Mouse (Mus musculus) embryonic fibroblast, embryonic 13.5 days (primary cell): Measurements from ENCODE around the gene Sec16a. TPM values are rescaled to one million over a fixed set of nuclear protein-coding genes. Genes with fewer than 3 reads are reported as not detected.

Experiments
- H3K27ac ChIP-seq: 2 replicates; pipeline ENCODE4 v1.5.1; 2012; ENCODE audit warnings: low read length, control low read depth, inconsistent platforms; ENCODE audit not compliant: insufficient read depth
- H3K4me1 ChIP-seq: 2 replicates; pipeline ENCODE4 v1.6.1; 2011; ENCODE audit warnings: low read length; ENCODE audit not compliant: control insufficient read depth, insufficient read depth
- H3K4me3 ChIP-seq: 2 replicates; pipeline ENCODE4 v1.5.1; 2011; ENCODE audit warnings: mild to moderate bottlenecking, control low read depth, low read length; ENCODE audit not compliant: insufficient read depth
- CTCF ChIP-seq: IDR thresholded peaks from 2 replicates; pipeline ENCODE4 v1.5.1; 2011; ENCODE audit warnings: mild to moderate bottlenecking, control low read depth, low read length, moderate library complexity, borderline replicate concordance; ENCODE audit not compliant: insufficient read depth
- POLR2A ChIP-seq: IDR thresholded peaks from 2 replicates; pipeline ENCODE4 v1.6.1; 2011; ENCODE audit warnings: low read depth, mild to moderate bottlenecking, control low read depth, low read length, moderate library complexity
- polyA plus RNA-seq: library from polyadenylated mRNA; stranded (reverse); fragments of >200 nt; gene quantifications from 2 replicates; pipeline ENCODE4 v1.2.4, GENCODE M21; 2011; ENCODE audit warnings: low read depth; ENCODE audit not compliant: missing spikeins, insufficient read length

Gene Sec16a
- polyA plus RNA-seq, 1 experiment, result 59.4 TPM

GRCm38 (mm10) chr2:26380131-26380771 is 64.8 kb downstream of the Sec16a start, which contains the start of gene Snapc4:
TSS of gene Snapc4 (minus strand) at chr2:26380653.
- Histone ChIP-seq H3K27ac (no peak within 1 kb of the TSS), H3K4me3 (peak within 1 kb of the TSS; percentile 74), H3K4me1 (no peaks in the 10 kb centered on the region)
- peak; percentile 78 for TF ChIP-seq POLR2A
- no peak for TF ChIP-seq CTCF

- no peak overlapping the region for H3K4me3 ChIP-seq
- H3K27ac ChIP-seq, result no peak overlapping the region
- TF ChIP-seq POLR2A (no peak), CTCF (no peak)
- H3K4me1 ChIP-seq, result peaks cover 9% of the 10 kb centered on the region
Measured at GRCm38 (mm10) chr2:26372396-26372795, 72.6 kb downstream of the Sec16a start.

DNA sequence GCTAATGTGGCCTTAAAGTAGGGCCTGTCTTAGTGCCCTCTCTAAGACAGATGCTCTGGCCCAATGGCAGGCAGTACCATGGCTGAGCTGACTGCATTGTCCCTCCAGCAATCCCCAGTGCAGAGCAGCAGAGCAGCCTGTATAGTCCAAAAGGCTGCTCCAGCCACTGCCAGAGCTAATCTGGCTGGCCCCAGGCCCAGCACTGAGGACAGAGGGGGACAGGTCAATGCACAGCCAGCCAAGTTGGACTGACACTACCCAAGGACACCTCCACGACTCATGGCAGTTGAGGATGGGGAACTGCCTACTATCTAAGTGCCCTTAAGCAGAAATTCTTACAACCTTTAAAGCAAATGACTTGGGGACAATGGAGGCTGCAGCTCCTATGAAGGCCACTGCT is 76.4 kb downstream of the Sec16a start:
- H3K27ac ChIP-seq, result no peak overlapping the region
- H3K4me1 ChIP-seq, result peaks cover 9% of the 10 kb centered on the region
- no peak overlapping the region for H3K4me3 ChIP-seq
- no peak for TF ChIP-seq CTCF
- TF ChIP-seq POLR2A, result no peak

DNA sequence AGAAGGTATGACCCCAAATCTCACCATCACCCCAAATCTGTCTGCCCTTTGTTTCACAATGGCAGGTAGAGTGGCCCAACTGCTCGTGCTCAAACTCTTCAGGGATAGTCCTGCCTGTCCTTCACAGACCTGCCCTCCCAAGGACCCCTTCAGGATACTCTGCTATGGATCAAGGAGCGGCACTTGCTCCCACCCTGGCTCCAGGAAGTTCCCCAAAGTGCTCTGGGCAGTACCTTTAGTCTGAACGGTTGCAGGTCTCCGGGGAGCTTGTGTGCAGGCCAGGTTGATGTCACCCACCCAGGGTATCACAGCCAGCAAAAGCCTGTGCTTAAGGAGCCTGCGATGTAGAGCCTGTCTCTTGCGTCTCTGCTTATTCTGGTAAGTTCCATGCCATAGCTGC is 77.1 kb downstream of the Sec16a start:
- Histone ChIP-seq H3K27ac (no peak overlapping the region), H3K4me1 (peaks cover 9% of the 10 kb centered on the region)
- no peak for TF ChIP-seq POLR2A
- no peak for TF ChIP-seq CTCF

GRCm38 (mm10) chr2:26364738-26365465 is 80.1 kb downstream of the Sec16a start:
- H3K4me1 ChIP-seq, result no peaks in the 10 kb centered on the region
- no peak overlapping the region for H3K4me3 ChIP-seq
- TF ChIP-seq CTCF (no peak), POLR2A (no peak)
- no peak overlapping the region for H3K27ac ChIP-seq

More for the DNA sequence above, 77.1 kb downstream of the Sec16a start:
- no peak overlapping the region for H3K4me3 ChIP-seq

GRCm38 (mm10) chr2:26363481-26363880 is 81.5 kb downstream of the Sec16a start:
- no peak overlapping the region for H3K4me3 ChIP-seq
- no peaks in the 10 kb centered on the region for H3K4me1 ChIP-seq
- TF ChIP-seq POLR2A (no peak), CTCF (no peak)
- no peak overlapping the region for H3K27ac ChIP-seq

GRCm38 (mm10) chr2:26362991-26363390 is 82.0 kb downstream of the Sec16a start:
- TF ChIP-seq POLR2A, result no peak
- Histone ChIP-seq H3K27ac (no peak overlapping the region), H3K4me1 (no peaks in the 10 kb centered on the region), H3K4me3 (no peak overlapping the region)

GRCm38 (mm10) chr2:26360772-26361171 is 84.2 kb downstream of the Sec16a start, which contains the start of gene Card9:
TSS of gene Card9 (minus strand) at chr2:26360918.
- Histone ChIP-seq H3K4me1 (no peaks in the 10 kb centered on the region), H3K27ac (no peak within 1 kb of the TSS), H3K4me3 (no peak within 1 kb of the TSS)
- TF ChIP-seq POLR2A (no peak), CTCF (no peak)

GRCm38 (mm10) chr2:26359983-26360382 is 85.0 kb downstream of the Sec16a start:
- no peak for TF ChIP-seq POLR2A
- TF ChIP-seq CTCF, result no peak
- H3K4me3 ChIP-seq, result no peak overlapping the region
- H3K27ac ChIP-seq, result no peak overlapping the region
- no peaks in the 10 kb centered on the region for H3K4me1 ChIP-seq

Other genes with a start within 250 kb of the Sec16a start
- gene Lhx3, start 236.9 kb downstream of the Sec16a start, polyA plus RNA-seq, result not detected in 2 replicates
- gene Qsox2, start 207.7 kb downstream of the Sec16a start, polyA plus RNA-seq, result 19.5 and 19.9 TPM in 2 replicates
- gene Ccdc187, start 150.7 kb downstream of the Sec16a start, polyA plus RNA-seq, result not detected in 2 replicates
- 22.1 and 26.8 TPM in 2 replicates for gene Gpsm1, start 129.7 kb downstream of the Sec16a start, polyA plus RNA-seq
- gene Dnlz, start 93.1 kb downstream of the Sec16a start, polyA plus RNA-seq, result 18.2 and 21.2 TPM in 2 replicates
- not detected in 2 replicates for gene Card9, start 84.3 kb downstream of the Sec16a start, polyA plus RNA-seq
- 17.2 and 27.4 TPM in 2 replicates for gene Snapc4, start 64.6 kb downstream of the Sec16a start, polyA plus RNA-seq
- 75.7 and 76.1 TPM in 2 replicates for gene Entr1, start 55.9 kb downstream of the Sec16a start, polyA plus RNA-seq
- 100 and 101 TPM in 2 replicates for gene Pmpca, start 55.9 kb downstream of the Sec16a start, polyA plus RNA-seq
- 11.6 and 17.1 TPM in 2 replicates for gene Inpp5e, start 36.0 kb downstream of the Sec16a start, polyA plus RNA-seq
- 19.2 and 24.3 TPM in 2 replicates for gene Notch1, start 71.4 kb upstream of the Sec16a start, polyA plus RNA-seq
- gene Egfl7, start 134.8 kb upstream of the Sec16a start, polyA plus RNA-seq, result 11.0 and 13.7 TPM in 2 replicates
- not detected in 2 replicates for gene Gm20532, start 141.4 kb upstream of the Sec16a start, polyA plus RNA-seq
- 21.4 and 22.4 TPM in 2 replicates for gene Agpat2, start 159.2 kb upstream of the Sec16a start, polyA plus RNA-seq
- gene Fam69b, start 183.2 kb upstream of the Sec16a start, polyA plus RNA-seq, result 12.0 and 16.3 TPM in 2 replicates
- gene Lcn4, start 226.1 kb upstream of the Sec16a start, polyA plus RNA-seq, result not detected in 2 replicates